ENCODE assay signal across 22 mouse cellular contexts in genomic region chr7:130183960-130184359, GRCm38 (mm10).
DNase-seq lines count a peak whose midpoint lies in the region; ATAC-seq and TF ChIP-seq lines count a peak whose summit lies in the region.
"Had no signal": no experiment of that assay in that cellular context is flagged by ENCODE, and none has a peak within 500 bp of the region (broad histone marks: within the 10 kb centered on the region; RNA-seq: fewer than 3 reads in every experiment).

No protein-coding gene starts in this region.

- intact Hi-C loops in heart, postnatal 10 days (cut with DNase I), result no loop called here

- 46% methylated on average over 5 of the region's 5 CpGs for WGBS in embryonic facial prominence, embryonic 12.5 days
- WGBS in embryonic facial prominence, embryonic 10.5 days, result 62% methylated on average over 5 of the region's 5 CpGs
- WGBS in limb, embryonic 10.5 days, result 91% methylated on average over 5 of the region's 5 CpGs

- H3K4me3 ChIP-seq in embryonic facial prominence, embryonic 12.5 days, result no peak overlapping the region
- H3K4me3 ChIP-seq in embryonic facial prominence, embryonic 10.5 days, result no peak overlapping the region
- H3K4me3 ChIP-seq in layer of hippocampus, adult 2 months, result no peak overlapping the region
- no peak overlapping the region for H3K4me3 ChIP-seq in limb, embryonic 10.5 days
- H3K4me3 ChIP-seq: heart, embryonic 12.5 days; midbrain, embryonic 10.5 days; myocyte had no signal

- no peak overlapping the region for H3K27ac ChIP-seq in embryonic facial prominence, embryonic 12.5 days
- H3K27ac ChIP-seq in embryonic facial prominence, embryonic 10.5 days (replicated peaks), result no peak overlapping the region
- H3K27ac ChIP-seq in layer of hippocampus, adult 2 months, result peak overlapping the region; percentile 55; the same call in 1 of the 2 replicates
- peak overlapping the region; percentile 54; the same call in 1 of the 2 replicates for H3K27ac ChIP-seq in limb, embryonic 10.5 days
- H3K27ac ChIP-seq: midbrain, embryonic 10.5 days had no signal

- H3K9me3 ChIP-seq in embryonic facial prominence, embryonic 12.5 days, result no peaks in the 10 kb centered on the region
- no peaks in the 10 kb centered on the region for H3K9me3 ChIP-seq in embryonic facial prominence, embryonic 10.5 days
- no peaks in the 10 kb centered on the region for H3K9me3 ChIP-seq in limb, embryonic 10.5 days (replicated peaks)
- H3K9me3 ChIP-seq: heart, embryonic 12.5 days; midbrain, embryonic 10.5 days had no signal

- H3K9ac ChIP-seq in embryonic facial prominence, embryonic 12.5 days, result no peak overlapping the region
- H3K9ac ChIP-seq: heart, embryonic 12.5 days; liver, postnatal 0 days had no signal

- H3K27me3 ChIP-seq in embryonic facial prominence, embryonic 12.5 days, result no peaks in the 10 kb centered on the region
- H3K27me3 ChIP-seq in embryonic facial prominence, embryonic 10.5 days (replicated peaks; ENCODE audit: low read depth, poor library complexity, severe bottlenecking), result no peaks in the 10 kb centered on the region
- H3K27me3 ChIP-seq in limb, embryonic 10.5 days (ENCODE audit: low read depth, poor library complexity, severe bottlenecking), result no peaks in the 10 kb centered on the region
- H3K27me3 ChIP-seq: heart, embryonic 12.5 days had no signal

- peak; percentile 76 for ATAC-seq in embryonic facial prominence, embryonic 12.5 days (ENCODE audit: insufficient number of reproducible peaks, insufficient read depth, low FRiP score, low TSS enrichment)
- ATAC-seq: CD4-positive, CD25-positive, alpha-beta regulatory T cell, adult 4 months; hindbrain, embryonic 16.5 days; intestine, postnatal 0 days; liver, postnatal 0 days had no signal

- H3K4me2 ChIP-seq in embryonic facial prominence, embryonic 12.5 days (replicated peaks), result no peak overlapping the region
- H3K4me2 ChIP-seq: heart, embryonic 12.5 days had no signal

- no peak for TF ChIP-seq CTCF in layer of hippocampus, adult 2 months (conservative IDR thresholded peaks at IDR 0.05)

- H3K4me1 ChIP-seq in embryonic facial prominence, embryonic 12.5 days, result peaks cover 14% of the 10 kb centered on the region
- peaks cover 32% of the 10 kb centered on the region for H3K4me1 ChIP-seq in embryonic facial prominence, embryonic 10.5 days
- peaks cover 23% of the 10 kb centered on the region for H3K4me1 ChIP-seq in limb, embryonic 10.5 days
- H3K4me1 ChIP-seq: heart, embryonic 12.5 days had no signal

- no peak for DNase-seq in embryonic facial prominence, embryonic 10.5 days (ENCODE audit: low spot score)
- no peak for DNase-seq in layer of hippocampus, adult 2 months (ENCODE audit: low spot score in 2 of 2)
- DNase-seq in layer of hippocampus, postnatal 36 days, result no peak
- peak; percentile 29 for DNase-seq in Muller cell, postnatal 12 days (ENCODE audit: inconsistent ontology term)
- no peak for DNase-seq in limb, embryonic 10.5 days (ENCODE audit: low spot score)
- no peak for DNase-seq in gastrocnemius, postnatal 10 days
- no peak for DNase-seq in heart, postnatal 10 days
- DNase-seq: cerebellum, postnatal 14 days; heart, postnatal 36 days; liver; liver, postnatal 0 days; lung, postnatal 36 days; right cerebral cortex, postnatal 14 days; thymus, postnatal 25 days had no signal

- peaks cover 52% of the 10 kb centered on the region for H3K36me3 ChIP-seq in embryonic facial prominence, embryonic 12.5 days
- peaks cover 81% of the 10 kb centered on the region for H3K36me3 ChIP-seq in embryonic facial prominence, embryonic 10.5 days (replicated peaks)
- peaks cover 69% of the 10 kb centered on the region for H3K36me3 ChIP-seq in limb, embryonic 10.5 days
- H3K36me3 ChIP-seq: G1E had no signal

Comparison
In these comparisons a context has a peak if more than half of its experiments do, and no peak if none do; other contexts are left out.
1. H3K27ac ChIP-seq: peak in layer of hippocampus, adult 2 months (single experiment) and limb, embryonic 10.5 days (single experiment); none in embryonic facial prominence, embryonic 12.5 days (single experiment) and embryonic facial prominence, embryonic 10.5 days (single experiment).